ENCODE assay signal across 11 mouse cellular contexts in the genomic region with DNA sequence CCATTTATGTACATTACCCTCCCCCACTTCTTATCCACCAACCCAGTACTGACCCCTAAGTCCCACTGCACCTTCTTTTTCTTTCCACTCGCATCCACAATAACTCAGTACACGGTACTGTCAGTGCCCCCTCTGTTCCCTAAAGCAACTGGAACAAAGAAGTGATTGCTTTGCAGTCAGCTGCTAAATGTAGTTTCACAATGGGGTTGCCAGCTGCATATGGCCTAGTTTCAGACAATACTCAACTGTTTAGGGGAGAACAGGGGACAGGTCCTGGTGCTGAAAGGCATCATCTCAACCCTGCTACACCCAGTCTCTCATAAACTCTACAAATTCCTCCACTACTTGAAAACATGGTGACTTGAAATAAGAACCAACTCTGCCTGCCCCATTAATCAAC.
"Had no signal": no experiment of that assay in that cellular context is flagged by ENCODE, and none has a peak within 500 bp of the region (broad histone marks: within the 10 kb centered on the region; RNA-seq: fewer than 3 reads in every experiment).

No protein-coding gene starts in this region.

- DNase-seq: kidney, adult 8-10 months; kidney, postnatal 36 days; layer of hippocampus, postnatal 36 days; lung, postnatal 14 days; right cerebral cortex, adult 18-20 months; spleen, adult 18-20 months; thymus, adult 18-20 months; thymus, postnatal 14 days had no signal

- ATAC-seq: intestine, postnatal 0 days; liver, embryonic 12.5 days; midbrain, embryonic 16.5 days had no signal
